Mouse (Mus musculus): ENCODE results near the gene Pacrg. TPM values are rescaled to one million over a fixed set of nuclear protein-coding genes. Genes with fewer than 3 reads are reported as not detected.

The Pacrg gene
- total and polyA plus RNA-seq, 3 experiments: not detected

DNA sequence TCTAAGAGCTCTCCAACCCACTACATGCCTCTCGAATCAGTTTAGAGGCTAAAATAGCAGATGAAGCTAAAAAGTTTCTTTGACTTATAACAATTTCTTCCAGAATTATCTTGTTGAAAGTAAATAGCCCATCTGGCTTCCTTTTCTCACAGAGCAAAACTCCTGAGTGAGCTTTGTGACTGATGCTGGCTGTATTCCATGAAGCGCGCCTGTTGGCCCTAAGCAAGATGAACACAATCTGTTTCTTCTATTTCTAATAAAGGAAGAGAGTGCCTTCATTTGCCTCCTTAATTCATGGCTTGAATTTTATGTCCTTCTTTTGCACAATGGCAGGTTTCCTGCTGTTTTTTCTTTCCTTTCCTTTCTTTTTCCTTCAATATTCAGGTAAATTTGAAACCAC lies 14.1 kb upstream of the Pacrg start:
- H3K36me3 ChIP-seq (replicated peaks in 1 of 2; ENCODE audit: control insufficient read depth in 1 of 2, insufficient read depth in 1 of 2, low read length in 1 of 2): no peaks in the 10 kb centered on the region
- H3K9me3 ChIP-seq (replicated peaks; ENCODE audit: low read length): no peaks in the 10 kb centered on the region
- dilution Hi-C loops (cut with MboI; ENCODE audit: extremely low pct_ligation_motif_present, extremely low pct_unique_long_range_greater_than_20kb, low sequenced_read_pairs): no loop called here
- DNase-seq (ENCODE audit: extremely low read depth): no peak
- no peak overlapping the region for H3K9ac ChIP-seq (ENCODE audit: insufficient read depth, low read depth)
- no peak overlapping the region for H3K4me3 ChIP-seq (replicated peaks in 1 of 3; ENCODE audit: low read depth in 2 of 3, low read length in 2 of 3, poor library complexity in 1 of 3)
- H3K27ac ChIP-seq (ENCODE audit: insufficient read depth, low read depth): no peak overlapping the region
- H3K79me2 ChIP-seq (replicated peaks; ENCODE audit: control insufficient read depth, extremely low read depth, insufficient read depth, poor library complexity, severe bottlenecking): no peaks in the 10 kb centered on the region
- H3K4me2 ChIP-seq (ENCODE audit: insufficient read depth, low read depth, poor library complexity, severe bottlenecking): no peak overlapping the region
- TF ChIP-seq JUND (conservative IDR thresholded peaks at IDR 0.05; ENCODE audit: low read depth, low read length) (no peak), CHD2 (IDR thresholded peaks at IDR 0.05; ENCODE audit: low read length) (no peak), ZC3H11A (IDR thresholded peaks at IDR 0.05; ENCODE audit: low read depth, low read length) (no peak), RAD21 (IDR thresholded peaks at IDR 0.05; ENCODE audit: low read depth, low read length) (no peak), BHLHE40 (IDR thresholded peaks at IDR 0.05; ENCODE audit: low read depth, low read length) (no peak), SMC3 (IDR thresholded peaks at IDR 0.05; ENCODE audit: low read depth, low read length) (no peak), IRF4 (IDR thresholded peaks at IDR 0.05; ENCODE audit: low read depth, low read length) (no peak), JUN (IDR thresholded peaks at IDR 0.05; ENCODE audit: insufficient read depth, low read depth, low read length) (no peak), ETS1 (conservative IDR thresholded peaks at IDR 0.05; ENCODE audit: low read depth, low read length) (no peak), HCFC1 (IDR thresholded peaks at IDR 0.05; ENCODE audit: low read depth, low read length) (no peak), MYC (IDR thresholded peaks at IDR 0.05; ENCODE audit: low read depth, low read length) (no peak), EP300 (IDR thresholded peaks at IDR 0.05; ENCODE audit: low read length) (no peak), ZNF384 (IDR thresholded peaks at IDR 0.05; ENCODE audit: low read depth, low read length) (no peak)
- no peaks in the 10 kb centered on the region for H3K4me1 ChIP-seq (ENCODE audit: control insufficient read depth in 1 of 2, insufficient read depth in 2 of 2)
- no peaks in the 10 kb centered on the region for H3K27me3 ChIP-seq (replicated peaks)
- in situ Hi-C loops (cut with MboI; ENCODE audit: low pct_ligation_motif_present, low pct_unique_long_range_greater_than_20kb, low sequenced_read_pairs): no loop called here

DNA sequence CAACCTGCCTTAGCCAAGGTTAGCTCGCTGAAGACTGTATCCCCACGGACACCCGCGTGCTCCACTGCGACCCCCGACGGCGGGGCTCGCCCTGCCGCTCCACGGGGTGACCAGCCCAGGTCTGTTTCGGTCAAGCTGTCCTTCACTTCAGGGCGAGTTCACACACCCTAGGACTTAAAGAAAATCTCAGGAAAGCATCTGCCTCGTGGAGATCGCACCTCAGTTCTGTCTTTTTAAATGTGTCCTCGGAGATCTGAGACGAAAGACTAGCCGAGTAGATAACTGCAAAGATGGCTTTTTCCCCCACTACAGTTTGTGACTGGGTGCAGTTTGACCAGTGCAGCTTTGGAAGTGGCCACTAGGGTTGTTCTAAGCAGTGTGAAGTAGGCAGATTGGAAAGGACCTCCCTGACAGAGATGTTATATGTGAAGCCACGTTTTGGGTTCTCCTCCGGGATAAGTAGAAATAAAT lies 655 bp upstream of the Pacrg start:
- Histone ChIP-seq H3K4me1 (ENCODE audit: control insufficient read depth in 1 of 2, insufficient read depth in 2 of 2) (no peaks in the 10 kb centered on the region; a peak in 1 of 4 replicates), H3K4me3 (replicated peaks in 1 of 3; ENCODE audit: low read depth in 2 of 3, low read length in 2 of 3, poor library complexity in 1 of 3) (peak overlapping the region; percentile 25 to 84 (median 63)), H3K9me3 (replicated peaks; ENCODE audit: low read length) (no peaks in the 10 kb centered on the region), H3K9ac (ENCODE audit: insufficient read depth, low read depth) (peak overlapping the region; percentile 54), H3K4me2 (ENCODE audit: insufficient read depth, low read depth, poor library complexity, severe bottlenecking) (peak overlapping the region; percentile 11; the same call in 1 of the 2 replicates), H3K36me3 (replicated peaks in 1 of 2; ENCODE audit: control insufficient read depth in 1 of 2, insufficient read depth in 1 of 2, low read length in 1 of 2) (no peaks in the 10 kb centered on the region), H3K79me2 (replicated peaks; ENCODE audit: control insufficient read depth, extremely low read depth, insufficient read depth, poor library complexity, severe bottlenecking) (no peaks in the 10 kb centered on the region), H3K27ac (ENCODE audit: insufficient read depth, low read depth) (no peak overlapping the region), H3K27me3 (replicated peaks) (no peaks in the 10 kb centered on the region)
- peak; percentile 18 to 43; a peak in 2 of 4 replicates for TF ChIP-seq CTCF (conservative IDR thresholded peaks at IDR 0.05 in 1 of 2, IDR thresholded peaks at IDR 0.05 in 1 of 2; ENCODE audit: low read depth in 2 of 2, low read length in 2 of 2)
- TF ChIP-seq PAX5 (IDR thresholded peaks at IDR 0.05; ENCODE audit: low read length): no peak
- dilution Hi-C loops (cut with MboI; ENCODE audit: extremely low pct_ligation_motif_present, extremely low pct_unique_long_range_greater_than_20kb, low sequenced_read_pairs) (no loop called here), in situ Hi-C loops (cut with MboI; ENCODE audit: low pct_ligation_motif_present, low pct_unique_long_range_greater_than_20kb, low sequenced_read_pairs) (no loop called here)
- DNase-seq (ENCODE audit: extremely low read depth): peak; percentile 49

DNA sequence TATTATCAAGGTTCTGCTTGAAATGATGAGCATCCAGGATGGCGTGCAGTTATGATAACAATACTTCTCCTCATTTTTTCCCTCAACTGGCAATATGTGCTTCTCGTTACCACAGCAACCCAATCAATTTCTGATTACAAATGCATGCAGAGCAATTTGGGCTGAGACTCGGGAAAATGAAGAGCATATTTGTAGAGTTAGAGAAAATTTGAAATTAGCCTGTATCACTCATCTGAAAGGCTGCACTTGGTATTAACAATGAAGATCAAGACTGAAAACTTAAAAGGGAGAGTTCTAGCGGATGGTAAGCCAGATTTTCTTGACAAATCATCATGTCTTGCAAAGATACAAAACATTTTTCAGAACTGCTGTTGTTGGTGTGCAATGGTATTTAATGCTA lies 21.1 kb downstream of the Pacrg start:
- H3K9ac ChIP-seq (ENCODE audit: insufficient read depth, low read depth): no peak overlapping the region
- no peak overlapping the region for H3K27ac ChIP-seq (ENCODE audit: insufficient read depth, low read depth)
- in situ Hi-C loops (cut with MboI; ENCODE audit: low pct_ligation_motif_present, low pct_unique_long_range_greater_than_20kb, low sequenced_read_pairs) (no loop called here), dilution Hi-C loops (cut with MboI; ENCODE audit: extremely low pct_ligation_motif_present, extremely low pct_unique_long_range_greater_than_20kb, low sequenced_read_pairs) (no loop called here)
- TF ChIP-seq HCFC1 (IDR thresholded peaks at IDR 0.05; ENCODE audit: low read depth, low read length): no peak
- no peak for TF ChIP-seq CHD2 (IDR thresholded peaks at IDR 0.05; ENCODE audit: low read length)
- TF ChIP-seq ZMIZ1 (IDR thresholded peaks at IDR 0.05; ENCODE audit: low read depth, low read length): no peak
- no peak for TF ChIP-seq RAD21 (IDR thresholded peaks at IDR 0.05; ENCODE audit: low read depth, low read length)
- no peak for TF ChIP-seq GABPA (IDR thresholded peaks at IDR 0.05; ENCODE audit: insufficient replicate concordance, low read depth, low read length)
- no peak for TF ChIP-seq POLR2AphosphoS2 (IDR thresholded peaks at IDR 0.05; ENCODE audit: low read depth, low read length)
- no peak for TF ChIP-seq ELF1 (IDR thresholded peaks at IDR 0.05; ENCODE audit: low read depth, low read length)
- no peaks in the 10 kb centered on the region for H3K4me1 ChIP-seq (ENCODE audit: control insufficient read depth in 1 of 2, insufficient read depth in 2 of 2)
- no peaks in the 10 kb centered on the region for H3K9me3 ChIP-seq (replicated peaks; ENCODE audit: low read length)
- H3K27me3 ChIP-seq (replicated peaks): no peaks in the 10 kb centered on the region
- DNase-seq (ENCODE audit: extremely low read depth): no peak
- H3K4me2 ChIP-seq (ENCODE audit: insufficient read depth, low read depth, poor library complexity, severe bottlenecking): no peak overlapping the region
- no peak overlapping the region for H3K4me3 ChIP-seq (replicated peaks in 1 of 3; ENCODE audit: low read depth in 2 of 3, low read length in 2 of 3, poor library complexity in 1 of 3)
- H3K79me2 ChIP-seq (replicated peaks; ENCODE audit: control insufficient read depth, extremely low read depth, insufficient read depth, poor library complexity, severe bottlenecking): no peaks in the 10 kb centered on the region
- no peaks in the 10 kb centered on the region for H3K36me3 ChIP-seq (replicated peaks in 1 of 2; ENCODE audit: control insufficient read depth in 1 of 2, insufficient read depth in 1 of 2, low read length in 1 of 2)
